Mouse (Mus musculus) cerebellum, adult 2 months (tissue): ENCODE measurements around the gene Stk19. TPM values are rescaled to one million over a fixed set of nuclear protein-coding genes. Genes with fewer than 3 reads are reported as not detected.

Source experiments
- DNase-seq, 2 experiments: peaks; one replicate each; pipeline ENCODE4 v3.0.0; 2021
- H3K27ac ChIP-seq: fragments of 200-500 bp; 2 replicates; pipeline ENCODE4 v1.5.1; 2012; ENCODE audit warnings: low read length, control low read depth, inconsistent platforms; ENCODE audit not compliant: insufficient read depth
- H3K27me3 ChIP-seq: fragments of 200-500 bp; 2 replicates; pipeline ENCODE4 v1.6.1; 2012; ENCODE audit warnings: inconsistent platforms, mild to moderate bottlenecking, low read length, moderate library complexity; ENCODE audit not compliant: control insufficient read depth, insufficient read depth
- H3K4me1 ChIP-seq: fragments of 200-500 bp; 2 replicates; pipeline ENCODE4 v1.6.1; 2011; ENCODE audit warnings: low read length; ENCODE audit not compliant: control insufficient read depth, insufficient read depth
- H3K4me3 ChIP-seq: fragments of 200-500 bp; replicated peaks from 2 replicates; pipeline ENCODE3; 2011; ENCODE audit warnings: mild to moderate bottlenecking, low read depth, low read length, control low read depth; ENCODE audit not compliant: insufficient read depth
- CTCF ChIP-seq: fragments of 200-500 bp; IDR thresholded peaks from 2 replicates; pipeline ENCODE4 v1.5.1; 2011; ENCODE audit warnings: low read depth, mild to moderate bottlenecking, control low read depth, low read length, moderate library complexity, borderline replicate concordance; ENCODE audit not compliant: insufficient read depth
- POLR2A ChIP-seq: fragments of 200-500 bp; IDR thresholded peaks from 2 replicates; pipeline ENCODE4 v1.6.1; 2011; ENCODE audit warnings: low read length, control low read depth, borderline replicate concordance; ENCODE audit not compliant: insufficient read depth
- WGBS: fragments of 180-500 bp; shearing (Covaris S2); methylation state at CpG from one replicate; pipeline ENCODE4 v1.1.7; 2018; 5-methylcytosine and 5-hydroxymethylcytosine counted together
- polyA plus RNA-seq: library from polyadenylated mRNA; depleted of rRNA; stranded (reverse); fragments of >200 nt; gene quantifications from 2 replicates; pipeline ENCODE4 v1.2.3, GENCODE M21; 2012

The Stk19 gene
- polyA plus RNA-seq, 1 experiment = 52.9 TPM

- WGBS = 1% methylated on average over 25 of the region's 25 CpGs
- peak overlapping the region; percentile 77 for H3K4me3 ChIP-seq
Measured at GRCm38 (mm10) chr17:34850517-34851125, 13.9 kb upstream of the Stk19 start.

GRCm38 (mm10) chr17:34849722-34850516 is 13.2 kb upstream of the Stk19 start, which contains the start of the genes Skiv2l and Nelfe:
TSS of gene Skiv2l (minus strand) at chr17:34850210.
TSS of gene Nelfe (plus strand) at chr17:34850391.
- peak within 1 kb of the TSS; percentile 35 for H3K27ac ChIP-seq
- H3K27me3 ChIP-seq = no peaks in the 10 kb centered on the region
- peak within 1 kb of the TSS; percentile 77 for H3K4me3 ChIP-seq
- peak; percentile 98 for DNase-seq
- peak; percentile 53 for TF ChIP-seq POLR2A
- no peak; the same call in 1 of the 2 replicates for TF ChIP-seq CTCF
- under 1% methylated on average over 58 of the region's 65 CpGs for WGBS
- no peaks in the 10 kb centered on the region for H3K4me1 ChIP-seq

More at GRCm38 (mm10) chr17:34850517-34851125, 13.9 kb upstream of the Stk19 start:
- peak overlapping the region; percentile 35 for H3K27ac ChIP-seq
- H3K27me3 ChIP-seq = no peaks in the 10 kb centered on the region
- no peak for DNase-seq
- TF ChIP-seq CTCF (no peak), POLR2A (no peak)
- no peaks in the 10 kb centered on the region for H3K4me1 ChIP-seq

GRCm38 (mm10) chr17:34847615-34848014 is 10.9 kb upstream of the Stk19 start:
- WGBS = 94% methylated on average over 7 of the region's 7 CpGs
- Histone ChIP-seq H3K4me1 (no peaks in the 10 kb centered on the region), H3K27me3 (no peaks in the 10 kb centered on the region), H3K27ac (no peak overlapping the region), H3K4me3 (no peak overlapping the region)
- TF ChIP-seq CTCF (no peak), POLR2A (no peak)
- no peak for DNase-seq

GRCm38 (mm10) chr17:34847192-34847591 is 10.4 kb upstream of the Stk19 start:
- Histone ChIP-seq H3K27me3 (no peaks in the 10 kb centered on the region), H3K27ac (no peak overlapping the region), H3K4me1 (no peaks in the 10 kb centered on the region), H3K4me3 (no peak overlapping the region)
- 86% methylated on average over 6 of the region's 6 CpGs for WGBS
- no peak for DNase-seq
- TF ChIP-seq CTCF (no peak), POLR2A (no peak)

GRCm38 (mm10) chr17:34844884-34845283 is 8.1 kb upstream of the Stk19 start:
- Histone ChIP-seq H3K27ac (no peak overlapping the region), H3K4me3 (no peak overlapping the region), H3K27me3 (no peaks in the 10 kb centered on the region), H3K4me1 (no peaks in the 10 kb centered on the region)
- no peak for DNase-seq
- WGBS = 94% methylated on average over 13 of the region's 13 CpGs
- TF ChIP-seq CTCF (no peak), POLR2A (no peak)

GRCm38 (mm10) chr17:34840736-34841307 is 4.1 kb upstream of the Stk19 start:
- TF ChIP-seq CTCF (no peak), POLR2A (no peak)
- 75% methylated on average over 6 of the region's 6 CpGs for WGBS
- Histone ChIP-seq H3K27ac (no peak overlapping the region), H3K4me3 (no peak overlapping the region), H3K27me3 (no peaks in the 10 kb centered on the region), H3K4me1 (peaks cover 12% of the 10 kb centered on the region; the same call in 1 of the 2 replicates)
- DNase-seq = no peak

- DNase-seq = no peak
- TF ChIP-seq CTCF = no peak
- no peak for TF ChIP-seq POLR2A
- Histone ChIP-seq H3K27me3 (no peaks in the 10 kb centered on the region), H3K4me1 (peaks cover 13% of the 10 kb centered on the region; the same call in 1 of the 2 replicates), H3K27ac (no peak overlapping the region), H3K4me3 (no peak overlapping the region)
- 82% methylated on average over 7 of the region's 7 CpGs for WGBS
Measured at GRCm38 (mm10) chr17:34838785-34839184, 2.0 kb upstream of the Stk19 start.
